Mouse (Mus musculus) forebrain, embryonic 11.5 days (tissue): ENCODE measurements around the gene Skiv2l. TPM values are rescaled to one million over a fixed set of nuclear protein-coding genes. Genes with fewer than 3 reads are reported as not detected.
"Not testable (repeated sequence)": the region's sequence is repeated elsewhere in the genome, so short reads cannot be mapped to it uniquely, and the experiment has no call there.

Experiments used
- ATAC-seq: fragments of 200-750 bp; cut with Nextera tagmentation; replicated peaks from 2 replicates; pipeline ENCODE4 v1.8.0; 2017; ENCODE audit warnings: moderate TSS enrichment; ENCODE audit not compliant: low FRiP score
- DNase-seq: peaks from one replicate; pipeline ENCODE4 v3.0.0-alpha.2; 2017; ENCODE audit warnings: low spot score
- H3K27ac ChIP-seq: fragments of 300-500 bp; sonication (generic); 2 replicates; pipeline ENCODE4 v1.5.1; 2014; ENCODE audit warnings: low read depth, low read length
- H3K27me3 ChIP-seq: fragments of 300-500 bp; sonication (generic); 2 replicates; pipeline ENCODE4 v1.6.1; 2014; ENCODE audit warnings: mild to moderate bottlenecking, low read length, mixed read lengths; ENCODE audit not compliant: control insufficient read depth, insufficient read depth
- H3K36me3 ChIP-seq: fragments of 300-500 bp; sonication (generic); 2 replicates; pipeline ENCODE4 v1.6.1; 2014; ENCODE audit warnings: mild to moderate bottlenecking, low read length, moderate library complexity, mixed read lengths; ENCODE audit not compliant: control insufficient read depth, insufficient read depth
- H3K4me1 ChIP-seq: fragments of 300-500 bp; sonication (generic); replicated peaks from 2 replicates; pipeline ENCODE4 v1.6.1; 2014; ENCODE audit warnings: low read length, mixed read lengths; ENCODE audit not compliant: control insufficient read depth, insufficient read depth
- H3K4me2 ChIP-seq: fragments of 300-500 bp; sonication (generic); 2 replicates; pipeline ENCODE4 v1.6.1; 2014; ENCODE audit warnings: low read depth, mild to moderate bottlenecking, low read length, moderate library complexity, mixed read lengths; ENCODE audit not compliant: severe bottlenecking
- H3K4me3 ChIP-seq: fragments of 300-500 bp; sonication (generic); 2 replicates; pipeline ENCODE4 v1.5.1; 2014; ENCODE audit warnings: low read depth, low read length
- H3K9ac ChIP-seq: fragments of 300-500 bp; sonication (generic); 2 replicates; pipeline ENCODE4 v1.6.1; 2014; ENCODE audit warnings: low read length
- H3K9me3 ChIP-seq: fragments of 300-500 bp; sonication (generic); 2 replicates; pipeline ENCODE4 v1.6.1; 2016; ENCODE audit warnings: low read length, mixed read lengths; ENCODE audit not compliant: control insufficient read depth
- WGBS: fragments of 180-500 bp; shearing (Covaris S2); extraction: QIAGEN DNeasy Blood & Tissue Kit; methylation state at CpG from one replicate; pipeline ENCODE4 v1.1.7; 2014; 5-methylcytosine and 5-hydroxymethylcytosine counted together
- polyA plus RNA-seq: library from polyadenylated mRNA; unstranded; fragments of >200 nt; fragmentation: Nextera tagmentation; extraction: Ambion mirVana; gene quantifications from 2 replicates; pipeline ENCODE4 v1.2.1, GENCODE M21; 2014

The Skiv2l gene
- polyA plus RNA-seq, 1 experiment from 2014 or later, result 53.1 TPM

DNA sequence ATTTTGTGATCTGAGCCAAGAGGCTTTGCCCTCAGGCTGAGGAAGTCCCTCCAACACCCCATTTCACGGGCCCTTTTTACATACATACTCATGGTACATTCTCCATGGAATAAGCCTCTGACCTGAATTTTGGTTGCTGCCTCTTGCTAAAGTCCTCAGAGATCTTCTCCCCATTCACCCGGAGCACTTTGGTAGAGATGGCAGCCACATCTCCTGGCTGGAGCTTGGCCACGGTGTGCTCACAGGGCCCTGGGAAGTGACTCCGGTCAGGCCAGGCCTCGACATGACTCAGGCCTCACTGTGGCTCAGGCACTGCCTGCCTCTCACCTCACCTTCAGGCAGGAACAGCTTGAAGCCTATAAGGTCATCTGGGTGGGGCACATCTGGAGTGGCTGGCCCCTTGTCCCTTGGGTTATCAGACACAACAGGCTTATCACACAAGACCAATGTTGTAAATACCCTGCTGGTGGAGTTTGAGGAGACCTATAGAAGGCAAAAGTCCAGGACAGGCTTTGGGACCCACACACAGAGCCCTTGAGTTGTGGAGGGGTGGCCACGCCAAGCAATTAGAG, 9.2 kb downstream of the Skiv2l start:
- Histone ChIP-seq H3K4me2 (no peak overlapping the region), H3K4me1 (peaks cover 15% of the 10 kb centered on the region), H3K27ac (no peak overlapping the region), H3K27me3 (no peaks in the 10 kb centered on the region), H3K36me3 (peaks cover 11% of the 10 kb centered on the region), H3K9ac (no peak overlapping the region), H3K9me3 (no peaks in the 10 kb centered on the region), H3K4me3 (no peak overlapping the region)
- WGBS, result 87% methylated on average over 6 of the region's 6 CpGs
- no peak for DNase-seq
- no peak for ATAC-seq

- ATAC-seq, result no peak
- no peak overlapping the region for H3K4me2 ChIP-seq
These were observed 11.2 kb downstream of the Skiv2l start for GRCm38 (mm10) chr17:34838785-34839184.

GRCm38 (mm10) chr17:34837464-34838324, 12.3 kb downstream of the Skiv2l start:
- peak; percentile 4; the same call in 1 of the 2 replicates for ATAC-seq
- peak overlapping the region; percentile 41; the same call in 1 of the 2 replicates for H3K27ac ChIP-seq
- WGBS, result 45% methylated on average over 43 of the region's 43 CpGs
- H3K9me3 ChIP-seq, result no peaks in the 10 kb centered on the region
- peak overlapping the region; percentile 78 for H3K4me3 ChIP-seq
- DNase-seq, result no peak
- H3K36me3 ChIP-seq, result peaks cover 11% of the 10 kb centered on the region
- peak overlapping the region; percentile 77 for H3K9ac ChIP-seq
- H3K27me3 ChIP-seq, result no peaks in the 10 kb centered on the region
- H3K4me2 ChIP-seq, result peak overlapping the region; percentile 97
- peaks cover 16% of the 10 kb centered on the region for H3K4me1 ChIP-seq

More at GRCm38 (mm10) chr17:34838785-34839184, 11.2 kb downstream of the Skiv2l start:
- Histone ChIP-seq H3K4me1 (peaks cover 16% of the 10 kb centered on the region), H3K9ac (no peak overlapping the region), H3K27me3 (no peaks in the 10 kb centered on the region), H3K9me3 (no peaks in the 10 kb centered on the region), H3K27ac (no peak overlapping the region), H3K4me3 (no peak overlapping the region), H3K36me3 (peaks cover 11% of the 10 kb centered on the region)
- WGBS, result 87% methylated on average over 7 of the region's 7 CpGs
- DNase-seq, result no peak

GRCm38 (mm10) chr17:34836856-34837221, 13.2 kb downstream of the Skiv2l start, which contains the start of the genes Stk19 and Dxo:
TSS of gene Stk19 (minus strand) at chr17:34836945.
TSS of gene Dxo (plus strand) at chr17:34837019.
- Histone ChIP-seq H3K4me1 (peaks cover 16% of the 10 kb centered on the region), H3K4me2 (peak within 1 kb of the TSS; percentile 97), H3K36me3 (peaks cover 11% of the 10 kb centered on the region), H3K9me3 (no peaks in the 10 kb centered on the region), H3K4me3 (peak within 1 kb of the TSS; percentile 78), H3K9ac (peak within 1 kb of the TSS; percentile 77), H3K27ac (peak within 1 kb of the TSS; percentile 41; the same call in 1 of the 2 replicates), H3K27me3 (no peaks in the 10 kb centered on the region)
- ATAC-seq (peak; percentile 92), DNase-seq (peak; percentile 98)
- under 1% methylated on average over 40 of the region's 40 CpGs for WGBS

GRCm38 (mm10) chr17:34836155-34836855, 13.7 kb downstream of the Skiv2l start:
- H3K4me2 ChIP-seq, result peak overlapping the region; percentile 95
- H3K36me3 ChIP-seq, result peaks cover 11% of the 10 kb centered on the region
- H3K9ac ChIP-seq, result peak overlapping the region; percentile 77
- ATAC-seq (peak; percentile 85), DNase-seq (no peak)
- 4% methylated on average over 48 of the region's 48 CpGs for WGBS
- H3K27ac ChIP-seq, result peak overlapping the region; percentile 14; the same call in 1 of the 2 replicates
- H3K9me3 ChIP-seq, result no peaks in the 10 kb centered on the region
- H3K4me1 ChIP-seq, result peaks cover 16% of the 10 kb centered on the region
- H3K4me3 ChIP-seq, result peak overlapping the region; percentile 78
- H3K27me3 ChIP-seq, result no peaks in the 10 kb centered on the region

- H3K36me3 ChIP-seq, result not testable (repeated sequence)
These were observed 19.2 kb downstream of the Skiv2l start for GRCm38 (mm10) chr17:34830776-34831175.

DNA sequence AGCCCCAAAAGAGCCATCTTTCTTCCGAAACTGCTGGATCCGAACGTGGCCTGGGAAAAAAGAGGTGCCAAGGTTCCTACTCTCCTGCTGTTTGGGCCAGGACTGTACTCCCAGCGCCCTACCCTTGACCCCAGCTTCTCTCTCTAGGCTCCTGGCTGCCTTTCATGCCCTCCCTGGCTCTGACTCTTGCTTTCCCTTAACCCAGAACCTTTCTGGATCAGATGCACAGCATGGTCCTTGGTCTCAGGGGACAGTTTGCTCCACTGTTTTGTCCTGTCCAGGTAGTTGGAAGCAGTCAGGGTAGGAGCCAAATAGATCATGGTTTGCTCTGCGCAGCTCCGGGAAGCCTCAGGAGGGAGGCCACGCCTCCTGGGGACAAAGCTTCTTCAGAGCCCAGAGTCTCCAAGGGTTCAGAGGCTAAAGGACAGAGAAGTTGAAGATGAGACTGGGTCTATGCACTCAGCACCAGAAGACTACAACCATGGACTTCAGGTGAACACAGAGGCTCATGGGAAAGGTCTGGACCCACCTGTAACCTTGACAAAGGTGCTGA, 35.1 kb downstream of the Skiv2l start:
- Histone ChIP-seq H3K9ac (no peak overlapping the region), H3K27me3 (no peaks in the 10 kb centered on the region), H3K9me3 (no peaks in the 10 kb centered on the region), H3K4me2 (no peak overlapping the region), H3K4me1 (no peaks in the 10 kb centered on the region), H3K36me3 (no peaks in the 10 kb centered on the region), H3K27ac (no peak overlapping the region), H3K4me3 (no peak overlapping the region)
- DNase-seq (no peak), ATAC-seq (no peak)
- 82% methylated on average over 7 of the region's 7 CpGs for WGBS

More at GRCm38 (mm10) chr17:34830776-34831175, 19.2 kb downstream of the Skiv2l start:
- not testable (repeated sequence) for H3K9ac ChIP-seq, H3K27ac ChIP-seq, ATAC-seq, H3K4me1 ChIP-seq, H3K9me3 ChIP-seq, H3K4me3 ChIP-seq, DNase-seq, H3K27me3 ChIP-seq, H3K4me2 ChIP-seq
- 91% methylated on average over 1 of the region's 1 CpGs for WGBS

- H3K27me3 ChIP-seq, ATAC-seq, H3K9me3 ChIP-seq, H3K9ac ChIP-seq, H3K36me3 ChIP-seq, H3K4me2 ChIP-seq, H3K4me3 ChIP-seq, H3K27ac ChIP-seq, H3K4me1 ChIP-seq: not testable (repeated sequence)
- DNase-seq, result peak; percentile 61
- WGBS, result 62% methylated on average over 8 of the region's 12 CpGs
These were observed 36.3 kb downstream of the Skiv2l start for GRCm38 (mm10) chr17:34813747-34814146.
